Mouse (Mus musculus): ENCODE data around the gene Abcc12.

The Abcc12 gene

DNA sequence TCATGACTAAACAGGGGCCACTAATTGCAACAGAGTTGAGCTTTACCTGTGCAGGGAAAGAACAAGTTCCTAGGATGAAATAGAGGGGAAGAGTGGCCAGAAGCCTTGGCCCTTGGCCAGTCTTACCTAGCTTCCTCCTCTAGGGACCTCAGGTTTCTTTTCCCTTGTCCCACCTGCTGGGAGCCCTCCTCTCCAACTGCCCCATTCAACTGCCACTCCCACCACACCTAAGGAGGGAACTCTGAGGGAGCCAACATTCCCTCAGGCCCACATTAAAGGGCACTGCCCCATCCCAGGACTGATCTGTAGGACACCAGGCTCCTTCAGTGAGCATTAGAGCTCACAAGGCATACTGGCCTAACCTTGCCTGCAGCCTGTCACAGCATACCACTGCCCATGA, at the start of gene Abcc12:
Gene Abcc12, minus strand, starts transcription at position 229 of the 400 bp plus-strand sequence.
- no peak for DNase-seq (ENCODE audit: low spot score in 2 of 2)

DNA sequence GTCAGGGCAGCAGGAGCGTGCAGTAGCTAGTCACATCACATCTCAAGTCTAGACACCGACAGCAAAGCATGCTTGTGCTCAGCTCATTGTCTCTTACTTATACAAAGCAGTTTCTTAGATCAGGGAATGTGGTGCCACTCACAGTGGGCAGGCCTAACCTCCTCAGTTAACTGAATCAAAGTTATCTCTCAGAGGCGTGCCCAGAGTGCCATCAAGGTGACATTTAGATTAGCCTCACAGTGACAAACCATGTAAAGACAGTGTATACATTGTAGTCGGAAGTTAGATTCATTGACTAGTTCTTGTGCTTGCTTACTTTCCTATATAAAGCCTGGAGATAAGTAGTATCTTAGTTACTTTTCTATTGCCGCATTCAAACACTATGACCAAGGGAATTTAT, 49.7 kb upstream of the Abcc12 start:
- no peak for DNase-seq (ENCODE audit: low spot score in 2 of 2)

DNA sequence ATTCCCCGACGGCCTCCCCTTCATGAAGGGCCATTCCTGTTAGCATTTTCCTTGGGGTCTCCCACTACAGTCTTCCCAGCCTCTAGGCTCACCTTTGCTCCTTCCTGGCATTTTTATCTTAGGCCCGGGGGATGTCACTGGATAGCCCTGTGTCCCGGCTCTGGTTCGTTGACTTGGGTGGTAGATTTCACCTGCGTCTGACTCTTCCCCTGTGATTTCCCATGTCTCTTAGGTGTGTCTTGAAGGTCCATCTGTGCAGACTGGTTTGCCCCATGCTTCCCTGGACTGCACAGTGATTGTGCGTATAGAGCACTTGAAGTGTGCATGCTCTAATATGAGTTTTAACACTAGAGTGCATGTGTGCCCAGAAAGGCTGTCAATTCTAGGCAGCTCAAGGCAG, 44.4 kb upstream of the Abcc12 start:
- no peak for DNase-seq (ENCODE audit: low spot score in 2 of 2)

DNA sequence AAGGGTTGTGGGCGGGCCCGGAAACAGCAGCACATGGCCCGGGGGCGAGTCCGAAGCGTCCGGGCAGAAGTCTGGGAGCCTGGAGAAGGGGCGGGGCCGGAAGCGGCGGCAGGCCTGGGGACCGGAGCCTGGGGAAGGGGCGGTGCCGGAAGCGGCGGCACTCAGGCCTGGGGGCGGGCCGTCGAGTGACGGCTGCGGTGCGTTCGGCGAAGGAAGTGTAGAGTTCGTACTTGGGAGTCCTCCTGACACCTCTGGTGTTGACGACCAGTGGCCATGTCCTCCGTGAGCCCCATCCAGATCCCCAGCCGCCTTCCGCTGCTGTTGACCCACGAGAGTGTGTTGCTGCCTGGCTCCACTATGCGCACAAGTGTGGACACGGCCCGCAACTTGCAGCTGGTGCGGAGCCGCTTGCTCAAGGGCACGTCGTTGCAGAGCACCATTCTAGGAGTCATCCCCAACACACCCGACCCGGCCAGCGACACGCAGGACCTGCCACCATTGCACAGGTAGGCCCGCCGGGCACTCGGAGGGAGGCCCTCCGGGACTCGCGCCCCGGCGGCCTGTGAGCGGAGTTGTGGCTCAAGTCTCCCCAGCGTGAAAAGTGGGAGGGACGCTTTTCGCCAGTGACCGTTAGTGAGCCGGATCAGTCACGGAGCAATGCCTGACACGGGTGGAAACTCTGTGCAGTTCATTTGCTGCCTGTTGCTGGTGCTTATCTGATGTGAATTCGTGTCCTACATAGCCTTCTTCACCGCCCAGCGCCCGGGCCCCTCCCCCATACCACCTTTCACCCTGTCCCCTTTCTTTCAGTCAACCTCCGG, 43.6 kb upstream of the Abcc12 start, which contains the start of gene Lonp2:
Gene Lonp2, plus strand, starts transcription at position 133 of the 821 bp plus-strand sequence.
- DNase-seq (ENCODE audit: low spot score in 2 of 2) = peak; percentile 98 to 99

DNA sequence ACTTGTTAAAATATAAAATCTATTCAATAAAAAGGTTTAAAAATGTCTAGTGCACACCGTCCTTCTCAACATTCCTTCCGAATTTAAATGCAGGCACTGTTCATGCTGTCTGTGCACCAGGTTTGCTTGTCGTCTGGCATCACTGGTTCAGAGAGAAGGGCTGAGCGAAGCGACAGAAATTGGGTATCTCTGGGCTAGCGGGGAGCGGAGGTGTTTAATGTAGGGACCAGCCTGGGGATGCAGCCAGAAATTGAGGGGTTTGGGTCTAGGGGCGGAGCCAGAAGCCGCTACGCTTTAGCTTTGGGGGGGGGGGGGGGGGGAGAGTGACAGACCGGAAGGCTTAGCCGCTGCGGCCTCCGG, 43.0 kb upstream of the Abcc12 start:
- no peak for DNase-seq (ENCODE audit: low spot score in 2 of 2)

DNA sequence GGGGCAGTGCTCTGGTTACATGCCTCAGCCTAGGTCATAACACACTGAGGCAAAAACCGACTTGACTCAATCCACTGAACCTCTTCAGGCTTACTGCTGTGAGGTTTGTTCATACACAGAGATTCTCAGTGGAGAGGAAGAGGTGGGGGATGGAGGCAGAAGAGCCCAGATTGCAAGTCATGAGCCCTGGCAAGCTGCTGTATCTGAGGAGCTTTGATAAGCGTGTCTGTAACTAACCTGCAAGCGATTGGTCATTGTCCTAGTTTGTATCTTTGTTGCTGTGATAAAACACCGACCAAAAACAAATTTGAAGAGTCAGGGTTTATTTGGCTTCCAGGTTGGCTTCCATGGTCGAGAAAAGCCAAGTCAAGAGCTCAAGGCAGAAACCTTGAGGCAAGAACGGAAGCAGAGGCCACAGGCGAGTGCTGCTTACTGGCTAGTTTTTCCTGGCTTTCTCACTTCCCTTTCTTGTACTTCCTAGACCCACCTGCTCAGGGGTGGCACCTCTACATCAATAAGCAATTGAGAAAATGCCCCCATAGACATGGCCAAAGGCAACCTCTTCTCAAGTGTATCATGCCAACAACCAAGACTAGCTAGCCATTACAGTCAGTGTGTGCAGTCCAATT, 37.4 kb upstream of the Abcc12 start:
- DNase-seq (ENCODE audit: low spot score in 2 of 2) = no peak

DNA sequence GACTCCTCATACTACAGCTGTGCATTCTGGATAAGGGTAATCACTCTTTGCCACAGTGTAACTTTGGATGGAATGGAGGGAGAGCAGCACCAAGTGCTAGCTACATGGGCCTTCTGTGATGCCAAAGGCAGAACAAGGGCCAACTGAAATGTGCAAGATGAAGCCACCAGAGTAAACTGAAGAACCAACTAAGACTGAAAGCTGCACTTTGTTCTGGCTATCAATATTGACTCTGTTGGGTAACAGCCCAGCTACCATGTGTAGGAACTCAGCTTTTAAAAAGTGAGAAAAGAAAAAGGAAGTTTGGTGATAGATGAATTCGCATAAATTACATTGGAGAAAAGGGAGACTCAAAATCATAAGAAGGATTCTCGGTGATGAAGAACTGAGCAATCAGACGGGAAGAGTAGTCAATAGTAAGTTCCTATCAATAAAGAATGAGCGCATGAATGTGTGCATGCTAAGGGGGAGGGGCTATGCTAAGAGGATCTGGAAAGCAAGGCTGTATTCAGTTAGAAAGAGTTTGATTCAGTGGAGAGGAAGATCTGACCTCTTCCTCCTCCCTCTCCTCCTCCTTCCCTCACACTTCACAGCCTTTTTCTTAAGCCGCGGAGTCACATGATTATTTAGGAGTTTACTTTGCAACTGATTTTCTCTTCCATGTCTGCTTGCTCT, 34.7 kb upstream of the Abcc12 start:
- no peak for DNase-seq (ENCODE audit: low spot score in 2 of 2)

DNA sequence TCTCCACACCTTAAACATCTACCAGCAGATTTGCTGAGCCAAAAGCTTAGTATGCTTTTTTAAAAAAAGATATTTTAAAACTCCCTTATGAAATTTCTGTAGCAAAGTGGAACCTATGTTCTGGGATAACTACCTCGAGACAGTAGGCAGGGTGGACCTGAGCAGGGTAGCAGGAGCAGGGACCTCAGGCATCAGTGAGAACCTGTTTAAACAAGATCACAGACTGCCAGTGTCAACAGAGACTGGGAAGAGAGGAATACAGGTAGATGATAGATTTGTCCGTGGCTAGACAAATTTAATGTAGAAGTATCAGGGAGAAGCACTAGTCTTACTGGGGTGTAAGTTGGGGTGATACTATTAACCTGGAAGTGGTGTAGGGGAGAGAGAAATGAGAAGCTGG, 33.3 kb upstream of the Abcc12 start:
- no peak for DNase-seq (ENCODE audit: low spot score in 2 of 2)

DNA sequence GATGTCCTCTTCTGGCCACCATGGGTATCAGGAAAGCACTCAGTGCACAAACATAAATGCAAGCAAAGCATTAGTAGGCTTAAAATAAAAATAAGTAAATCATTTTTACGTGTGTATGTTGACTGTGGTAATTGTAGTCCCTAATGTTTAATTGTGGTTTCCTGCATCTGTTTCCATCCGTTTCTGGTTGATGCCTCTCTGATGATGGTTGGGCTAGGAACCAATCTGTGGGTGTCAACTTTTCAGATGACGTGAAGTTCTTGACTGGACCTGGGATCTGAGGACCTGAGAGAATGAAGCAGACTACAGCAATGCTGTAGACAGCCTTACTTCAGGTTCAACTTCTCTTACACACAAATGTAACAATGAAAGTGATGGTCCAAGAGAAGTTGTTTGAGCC, 24.2 kb upstream of the Abcc12 start:
- DNase-seq (ENCODE audit: low spot score in 2 of 2) = no peak

DNA sequence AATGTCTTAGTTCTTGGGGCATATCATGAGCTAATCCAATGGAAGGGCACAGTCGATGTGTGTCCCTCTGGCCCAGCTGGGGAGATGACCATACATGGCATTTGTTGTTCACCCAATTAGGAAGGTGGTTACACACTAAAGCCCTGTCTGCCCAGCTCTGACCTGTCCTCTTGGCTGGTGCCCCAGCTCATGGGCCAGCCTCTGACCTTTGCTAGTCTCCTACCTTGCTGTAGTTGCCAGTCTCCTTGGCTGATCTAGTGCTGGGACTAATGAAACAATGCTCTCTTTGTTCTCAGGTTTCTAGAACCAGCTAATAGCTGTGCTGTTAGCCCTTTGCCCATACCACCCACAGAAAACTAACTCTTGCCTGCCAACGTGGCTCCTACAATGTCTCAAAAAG, 22.7 kb upstream of the Abcc12 start:
- no peak for DNase-seq (ENCODE audit: low spot score in 2 of 2)

DNA sequence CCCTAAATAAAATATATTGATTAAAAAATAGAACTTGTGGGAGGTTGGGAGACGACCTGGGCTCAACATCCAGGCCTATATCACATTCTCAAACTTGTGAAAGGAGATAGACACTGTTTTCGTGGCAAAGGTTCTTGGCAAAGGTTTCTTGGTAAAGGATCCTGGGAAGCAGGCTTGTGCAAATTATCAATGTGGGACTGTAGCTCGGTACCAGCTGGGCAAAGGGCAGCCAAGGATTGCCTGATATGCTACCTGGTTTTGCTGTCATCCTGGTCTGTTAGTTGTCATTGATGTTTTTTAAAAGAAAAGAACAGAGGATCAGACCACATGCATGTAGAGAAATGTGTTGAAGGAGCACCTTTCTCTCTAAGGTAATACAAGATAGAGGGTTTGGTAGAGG, 19.8 kb upstream of the Abcc12 start:
- DNase-seq (ENCODE audit: low spot score in 2 of 2) = no peak

DNA sequence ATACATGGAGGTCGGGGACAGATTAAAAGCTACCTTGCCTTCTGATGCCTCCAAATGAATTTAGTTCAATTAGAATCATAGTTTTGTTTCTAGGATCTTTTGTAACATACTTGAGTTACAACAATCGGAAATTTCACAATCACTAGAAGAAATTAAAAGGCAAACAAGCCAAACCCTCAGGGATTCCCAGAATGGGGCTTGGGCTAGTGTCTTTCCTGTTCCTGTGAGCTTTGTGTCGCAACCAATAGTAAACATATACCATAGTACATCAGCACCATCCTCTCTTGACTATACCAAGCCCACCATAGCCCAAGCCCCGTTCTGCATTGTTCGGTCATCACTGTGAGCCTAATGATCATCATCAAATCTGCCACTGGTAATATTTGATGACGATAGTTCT, 18.8 kb upstream of the Abcc12 start:
- no peak for DNase-seq (ENCODE audit: low spot score in 2 of 2)

DNA sequence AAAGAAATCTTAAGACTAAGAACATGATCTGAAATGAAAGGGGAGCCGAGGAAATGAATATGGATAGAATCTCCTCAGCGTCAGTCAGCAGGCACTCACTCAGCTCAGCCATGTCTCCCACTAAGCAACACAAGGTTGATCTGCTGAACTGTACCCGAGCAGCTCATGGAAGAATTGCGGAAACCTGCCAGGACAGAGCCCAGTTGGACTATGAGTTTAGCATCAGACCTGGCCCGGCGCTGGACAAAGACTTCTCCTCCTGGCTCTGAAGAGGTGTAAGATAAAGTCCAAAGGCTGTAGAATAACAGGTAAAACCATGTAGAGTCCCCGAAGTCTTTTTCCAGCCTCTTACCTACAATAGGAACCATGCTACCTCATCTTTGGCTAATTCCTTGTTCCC, 17.2 kb upstream of the Abcc12 start:
- DNase-seq (ENCODE audit: low spot score in 2 of 2) = no peak

DNA sequence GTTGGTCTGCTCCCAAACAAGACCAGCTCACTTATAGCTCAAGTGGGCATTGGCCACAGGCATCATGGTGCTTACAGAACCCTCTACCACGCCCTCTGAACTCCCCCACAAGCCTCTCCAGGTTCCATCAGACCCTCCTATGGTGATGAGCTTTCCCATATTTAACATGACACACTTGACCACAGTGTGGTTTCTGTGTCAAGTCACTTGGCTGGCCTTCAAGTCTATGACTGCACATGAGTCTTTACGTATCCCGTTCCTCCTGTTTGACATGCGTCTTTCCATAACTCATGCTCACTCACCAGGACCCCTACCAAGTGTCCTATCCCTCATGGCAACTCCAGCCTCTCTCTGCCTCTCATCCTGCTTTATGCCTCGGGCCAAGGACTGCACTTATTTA, 15.2 kb upstream of the Abcc12 start:
- DNase-seq (ENCODE audit: low spot score in 2 of 2) = no peak

DNA sequence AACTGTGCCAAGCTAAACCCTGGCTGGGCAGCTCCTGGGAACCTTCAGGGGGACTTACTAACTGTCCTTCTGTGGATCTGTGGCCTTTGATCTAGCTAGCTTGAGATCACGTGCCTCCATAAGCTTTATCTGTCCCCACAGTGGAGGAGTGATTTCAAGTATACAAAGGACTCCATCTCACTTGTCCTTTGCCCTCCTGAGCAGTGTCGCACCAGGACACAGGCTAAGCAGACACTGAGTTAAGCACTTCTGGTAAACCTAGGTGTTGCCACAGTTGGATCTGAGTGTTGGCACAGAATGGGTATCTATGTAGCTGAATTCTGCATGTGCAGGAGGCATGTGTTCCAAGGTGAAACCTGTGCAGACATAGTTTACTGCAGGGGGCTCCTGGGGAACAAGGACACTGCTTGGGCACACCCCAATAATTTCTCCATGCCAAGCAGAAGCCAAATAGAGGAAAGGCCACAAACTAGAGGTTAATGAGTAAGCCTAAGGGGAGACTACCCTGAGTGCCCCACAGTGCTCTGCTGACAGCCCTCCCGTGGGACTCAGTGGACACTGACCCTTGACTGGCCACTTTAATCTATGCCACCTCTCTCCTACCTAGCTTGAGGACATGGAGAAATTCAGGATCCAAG, 13.8 kb upstream of the Abcc12 start:
- no peak for DNase-seq (ENCODE audit: low spot score in 2 of 2)

DNA sequence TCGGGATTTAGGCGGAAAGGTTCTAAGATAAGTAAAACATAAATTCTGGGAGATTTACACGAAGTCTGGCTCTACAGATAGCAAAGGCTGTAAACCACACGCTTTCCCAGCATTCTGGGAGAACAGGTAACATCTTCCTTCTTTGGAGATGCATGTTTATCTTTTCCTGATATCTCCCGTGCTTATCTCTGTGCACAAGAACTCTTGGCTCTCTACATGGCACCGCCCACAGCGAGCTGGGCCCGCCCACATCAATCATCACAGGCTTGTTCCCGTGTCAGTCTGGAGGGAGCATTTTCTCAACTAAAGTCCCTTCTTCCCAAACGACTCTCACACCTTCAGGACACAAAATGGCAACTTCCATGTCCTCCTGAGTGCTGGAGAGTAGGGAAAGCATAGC, 12.6 kb upstream of the Abcc12 start:
- no peak for DNase-seq (ENCODE audit: low spot score in 2 of 2)

DNA sequence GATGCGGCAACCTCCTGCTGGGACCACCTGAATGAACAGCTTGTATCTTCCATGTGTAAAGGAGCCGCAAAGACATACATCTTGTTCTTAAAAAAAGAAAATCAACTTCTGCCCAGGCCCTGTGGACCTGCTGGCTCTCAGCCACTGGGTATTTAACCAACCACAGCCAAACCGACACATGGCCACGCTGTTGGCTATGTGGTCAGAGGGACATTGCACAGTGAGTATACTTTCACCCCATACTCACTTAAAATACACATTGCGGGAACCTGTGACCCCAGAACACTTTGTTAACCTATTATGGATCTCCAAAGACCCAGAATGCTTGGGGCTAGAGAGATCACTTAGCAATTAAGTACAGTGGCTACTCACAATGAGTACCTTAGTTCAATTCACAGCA, 7.9 kb upstream of the Abcc12 start:
- DNase-seq (ENCODE audit: low spot score in 2 of 2) = no peak

DNA sequence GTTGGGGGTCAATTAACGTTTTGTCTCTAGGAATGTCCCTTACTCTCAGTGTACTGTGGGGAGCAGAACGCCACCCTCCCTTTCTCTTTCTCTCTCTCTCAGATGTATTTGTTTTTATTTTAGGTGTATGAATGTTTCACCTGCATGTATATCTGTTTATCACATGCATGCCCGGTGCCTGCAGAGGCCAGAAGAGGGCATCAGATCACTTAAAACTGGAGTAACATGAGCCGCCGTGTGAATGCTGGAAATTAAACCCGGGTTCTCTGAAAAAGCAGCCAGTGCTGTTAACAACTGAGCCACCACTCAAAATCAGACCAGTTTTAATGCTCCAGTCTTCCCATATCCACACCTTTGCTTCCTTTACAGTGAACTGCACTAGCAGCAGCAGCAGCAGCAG, 6.2 kb upstream of the Abcc12 start:
- DNase-seq (ENCODE audit: low spot score in 2 of 2) = no peak

DNA sequence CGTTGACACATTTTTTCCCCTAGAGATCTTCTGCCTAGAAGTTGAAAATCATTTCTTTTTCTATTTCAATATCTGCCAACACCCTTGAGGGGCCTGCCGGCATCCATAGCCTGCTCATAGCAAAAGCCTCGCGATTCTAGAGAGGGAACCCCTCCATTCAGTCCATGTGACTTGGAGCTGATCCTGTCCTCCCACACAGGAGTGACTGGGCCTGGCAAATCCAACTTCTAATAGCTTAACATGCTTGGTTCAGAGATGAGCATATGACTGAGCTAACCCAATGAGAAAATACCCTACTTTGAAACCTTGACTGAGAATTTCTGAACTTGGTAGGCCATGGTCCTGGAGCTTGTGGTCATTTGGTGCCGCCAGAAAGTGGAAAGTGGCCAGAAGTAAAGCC, 5.6 kb upstream of the Abcc12 start:
- DNase-seq (ENCODE audit: low spot score in 2 of 2) = no peak

DNA sequence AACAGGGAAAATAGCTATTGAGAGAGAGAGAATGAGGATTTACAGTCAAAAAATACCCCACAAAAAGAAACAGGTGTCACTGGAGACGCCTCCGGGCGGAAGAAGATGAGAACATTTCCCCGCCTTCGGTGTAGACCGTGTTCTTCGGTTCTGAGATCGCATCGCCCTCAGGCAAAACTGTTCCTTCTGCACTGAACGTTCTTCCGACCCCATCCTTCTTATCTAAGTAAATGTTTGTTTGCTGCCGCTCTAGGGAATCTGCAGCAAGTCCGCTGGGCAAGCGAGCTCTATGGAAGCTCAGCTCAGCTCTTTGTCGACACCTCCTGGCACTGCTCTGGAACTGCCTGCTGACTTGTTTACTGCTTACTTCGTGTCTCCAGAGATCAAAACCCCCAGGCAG, 5.0 kb upstream of the Abcc12 start:
- DNase-seq (ENCODE audit: low spot score in 2 of 2) = peak; percentile 47 to 55

DNA sequence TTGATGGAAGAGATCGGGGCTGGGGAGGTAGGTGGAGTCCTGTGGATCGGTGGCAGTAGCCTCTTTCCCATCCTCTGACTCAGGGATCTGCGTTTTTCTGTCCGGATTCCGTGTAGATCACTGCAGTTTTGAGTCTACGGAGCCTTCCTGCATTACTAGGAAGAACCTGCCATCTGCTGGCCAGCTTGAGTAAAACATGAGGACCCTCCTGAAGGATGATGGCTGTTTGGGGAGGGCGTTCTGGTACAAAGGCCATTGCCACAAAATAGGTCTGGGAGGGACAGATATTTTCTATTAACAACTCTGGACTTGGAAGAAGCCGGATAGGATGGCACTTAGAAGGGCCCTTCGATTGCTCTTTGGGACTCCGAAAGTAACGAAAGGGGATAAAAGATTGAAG, 4.6 kb upstream of the Abcc12 start:
- DNase-seq (ENCODE audit: low spot score in 2 of 2) = peak; percentile 58 to 62

DNA sequence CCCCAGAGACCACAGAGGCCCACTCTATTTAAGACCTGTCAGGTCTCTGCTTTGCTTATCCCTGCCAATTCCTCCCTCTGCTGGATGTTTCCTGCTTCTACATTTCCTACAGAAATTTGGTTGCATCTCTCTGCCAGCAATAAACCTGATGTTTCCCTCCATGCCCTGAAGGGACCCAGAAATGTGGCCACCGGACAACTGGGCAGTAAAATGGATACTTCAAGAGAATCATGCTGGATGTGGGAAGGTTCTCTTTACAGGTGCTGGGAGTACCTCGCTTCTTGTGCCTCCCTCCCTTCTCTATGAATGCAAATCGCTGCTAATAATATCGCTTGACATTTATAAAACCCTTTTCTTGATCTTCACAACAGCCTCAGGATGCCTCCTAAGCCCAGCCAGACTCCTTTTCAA, 1.4 kb upstream of the Abcc12 start:
- no peak for DNase-seq (ENCODE audit: low spot score in 2 of 2)

DNA sequence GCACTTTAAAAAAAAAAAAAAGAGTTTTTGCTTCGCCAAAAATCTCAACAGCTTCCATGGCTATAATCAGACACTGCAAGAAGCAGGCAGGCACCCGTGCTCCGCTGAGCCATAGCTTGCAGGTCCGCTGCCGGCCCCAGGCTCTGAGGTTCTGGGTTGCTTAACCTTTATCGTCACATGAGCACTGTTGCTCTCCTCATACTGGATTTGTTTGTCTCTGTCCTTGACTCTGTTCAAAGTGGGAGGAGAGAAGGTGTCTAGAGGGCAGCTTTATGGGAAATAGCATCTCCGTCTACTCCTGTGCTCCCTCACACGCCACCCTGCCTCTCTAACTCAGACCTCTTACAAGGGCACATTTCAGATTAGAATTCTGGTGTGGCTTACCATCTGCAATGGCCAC, 1.8 kb downstream of the Abcc12 start:
- no peak for DNase-seq (ENCODE audit: low spot score in 2 of 2)
